Mouse (Mus musculus) heart, embryonic 16.5 days (tissue): ENCODE measurements at regions not wholly inside any gene's neighbourhood (a gene's known extent, or its start where the extent isn't known, plus 50 kb on each side); places are given as distances from the start of the nearest gene placed in this dataset.

Experiments used
- ATAC-seq: fragments of 200-750 bp; cut with Nextera tagmentation; replicated peaks from 2 replicates; pipeline ENCODE4 v1.8.0; 2017; ENCODE audit warnings: moderate number of reproducible peaks; ENCODE audit not compliant: insufficient read depth, low FRiP score; ENCODE audit errors: extremely low read depth
- H3K27ac ChIP-seq: fragments of 300-500 bp; sonication (generic); 2 replicates; pipeline ENCODE4 v1.5.1; 2014; ENCODE audit warnings: mild to moderate bottlenecking, low read length, control low read depth, moderate library complexity
- H3K27me3 ChIP-seq: fragments of 300-500 bp; sonication (generic); 2 replicates; pipeline ENCODE4 v1.6.1; 2014; ENCODE audit warnings: low read length, mixed read lengths; ENCODE audit not compliant: control insufficient read depth, insufficient read depth
- H3K36me3 ChIP-seq: fragments of 300-500 bp; sonication (generic); 2 replicates; pipeline ENCODE4 v1.6.1; 2014; ENCODE audit not compliant: control insufficient read depth, insufficient read depth
- H3K4me1 ChIP-seq: fragments of 300-500 bp; sonication (generic); 2 replicates; pipeline ENCODE4 v1.6.1; 2014; ENCODE audit warnings: low read length, mixed read lengths; ENCODE audit not compliant: control insufficient read depth, insufficient read depth
- H3K4me2 ChIP-seq: fragments of 300-500 bp; sonication (generic); 2 replicates; pipeline ENCODE4 v1.6.1; 2014; ENCODE audit warnings: low read depth, mild to moderate bottlenecking, control low read depth, low read length
- H3K4me3 ChIP-seq: fragments of 300-500 bp; sonication (generic); 2 replicates; pipeline ENCODE4 v1.5.1; 2014; ENCODE audit warnings: mild to moderate bottlenecking, control low read depth, low read length
- H3K9ac ChIP-seq: fragments of 300-500 bp; sonication (generic); 2 replicates; pipeline ENCODE4 v1.6.1; 2014; ENCODE audit warnings: low read length, control low read depth
- H3K9me3 ChIP-seq: fragments of 300-500 bp; sonication (generic); replicated peaks from 2 replicates; pipeline ENCODE4 v1.6.1; 2016; ENCODE audit warnings: low read length; ENCODE audit not compliant: control insufficient read depth
- WGBS: fragments of 180-500 bp; shearing (Covaris S2); extraction: QIAGEN DNeasy Blood & Tissue Kit; methylation state at CpG from one replicate; pipeline ENCODE4 v1.1.7; 2014; 5-methylcytosine and 5-hydroxymethylcytosine counted together

DNA sequence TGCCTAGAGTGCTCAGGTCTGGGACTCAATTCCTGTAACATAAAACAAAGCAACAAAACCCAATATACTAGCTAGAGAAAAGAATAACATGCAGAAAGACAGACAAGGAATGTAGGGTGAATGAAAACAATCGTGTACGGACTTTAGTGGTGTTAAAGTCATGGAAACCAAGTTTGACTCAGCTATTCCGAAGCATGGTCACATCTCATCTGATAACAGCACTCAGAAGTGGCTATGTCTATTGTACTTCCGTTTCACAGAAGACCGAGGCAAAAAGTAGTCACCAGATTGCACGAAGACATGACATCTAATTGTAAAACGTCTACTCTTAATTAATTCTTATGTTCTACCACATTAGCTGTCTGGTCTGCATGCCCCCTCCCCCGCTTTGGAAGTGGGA lies 50.5 kb upstream of the Slc30a5 start:
- H3K27me3 ChIP-seq = no peaks in the 10 kb centered on the region
- no peak overlapping the region for H3K27ac ChIP-seq
- no peaks in the 10 kb centered on the region for H3K9me3 ChIP-seq
- no peak overlapping the region for H3K9ac ChIP-seq
- no peaks in the 10 kb centered on the region for H3K4me1 ChIP-seq
- no peaks in the 10 kb centered on the region for H3K36me3 ChIP-seq
- WGBS = 68% methylated on average over 8 of the region's 8 CpGs
- ATAC-seq = no peak
- H3K4me2 ChIP-seq = no peak overlapping the region
- no peak overlapping the region for H3K4me3 ChIP-seq
